Mouse (Mus musculus) stomach, postnatal 0 days (tissue): ENCODE results near the gene Coa5.

Experiments
- CTCF ChIP-seq: IDR thresholded peaks from 2 replicates; pipeline ENCODE4 v1.5.1; 2016; ENCODE audit warnings: antibody characterized with exemption, low read depth, mild to moderate bottlenecking, moderate library complexity
- EP300 ChIP-seq: optimal IDR thresholded peaks from 2 replicates; pipeline ENCODE3; 2016; ENCODE audit warnings: antibody characterized with exemption

DNA sequence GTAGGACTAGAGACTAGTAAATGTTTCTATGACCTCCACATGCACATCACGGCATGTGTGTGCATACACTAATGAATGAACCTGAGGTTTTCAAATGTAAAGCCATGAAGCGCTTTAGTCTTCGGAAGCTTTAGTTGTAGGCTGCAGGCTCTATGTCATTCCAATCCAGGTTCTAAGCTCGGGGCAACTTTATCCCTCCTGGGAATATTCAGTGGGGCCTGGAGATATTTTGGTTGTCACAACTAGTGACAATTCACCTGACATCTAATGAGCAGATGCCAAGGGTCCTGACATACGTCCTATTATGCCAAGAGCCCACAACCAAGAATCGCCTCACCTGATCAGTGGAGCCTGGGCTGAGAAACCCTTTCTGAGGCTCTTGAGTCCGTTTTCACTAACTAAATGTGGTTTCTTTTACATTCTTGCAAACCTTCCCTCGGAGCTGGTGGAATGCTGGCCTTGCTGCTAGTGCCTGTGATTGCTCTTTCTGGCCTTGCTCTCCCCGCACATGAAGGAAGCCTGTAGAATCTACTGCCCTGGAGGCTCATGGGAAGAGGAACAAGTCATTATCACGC, 35.1 kb upstream of the Coa5 start:
- TF ChIP-seq CTCF (no peak), EP300 (no peak)
